Comparison of ENCODE assay signal across 9 mouse cellular contexts in genomic region chr17:34564796-34565195, GRCm38 (mm10). TPM values are rescaled to one million over a fixed set of nuclear protein-coding genes. Genes with fewer than 3 reads are reported as not detected.
A peak's percentile ranks its signal among the peaks of the same experiment; 100 is the strongest.
DNase-seq lines count a peak whose midpoint lies in the region; ATAC-seq and TF ChIP-seq lines count a peak whose summit lies in the region.
"Had no signal": no experiment of that assay in that cellular context is flagged by ENCODE, and none has a peak within 500 bp of the region (broad histone marks: within the 10 kb centered on the region; RNA-seq: fewer than 3 reads in every experiment).

No protein-coding gene starts in this region.

- peaks cover 8% of the 10 kb centered on the region for H3K4me1 ChIP-seq in neural tube, embryonic 13.5 days (replicated peaks)

- H3K27me3 ChIP-seq in neural tube, embryonic 13.5 days, result no peaks in the 10 kb centered on the region

- no peak overlapping the region for H3K9ac ChIP-seq in neural tube, embryonic 13.5 days

- no peak for TF ChIP-seq CTCF in left cerebral cortex, adult 2 months (IDR thresholded peaks at IDR 0.05)

- ATAC-seq in neural tube, embryonic 13.5 days (ENCODE audit: low read depth), result peak; percentile 38; the same call in 1 of the 2 replicates

- H3K4me3 ChIP-seq in left cerebral cortex, adult 2 months, result peak overlapping the region; percentile 31
- 0 out of 2 replicates have a peak overlapping the region, but pooled peaks have one; percentile 2 for H3K4me3 ChIP-seq in neural tube, embryonic 13.5 days

- no peaks in the 10 kb centered on the region for H3K9me3 ChIP-seq in neural tube, embryonic 13.5 days
- H3K9me3 ChIP-seq: G1E had no signal

- H3K27ac ChIP-seq in left cerebral cortex, adult 2 months, result peak overlapping the region; percentile 79
- peak overlapping the region; percentile 69 for H3K27ac ChIP-seq in neural tube, embryonic 13.5 days (replicated peaks)

- intact Hi-C loops in left cerebral cortex, adult 2 months (cut with DNase I), result loop anchor here (10.0 kb wide), 1 partner anchor 320 kb away; no protein-coding TSS in a partner anchor
- intact Hi-C loops in heart, postnatal 25 days (cut with DNase I), result no loop called here

- H3K4me2 ChIP-seq in neural tube, embryonic 13.5 days, result peak overlapping the region; percentile 26

- DNase-seq in left cerebral cortex, adult 2 months (ENCODE audit: extremely low spot score in 1 of 2, low spot score in 2 of 2), result no peak
- DNase-seq in left cerebral cortex, adult 18-20 months (ENCODE audit: low spot score in 2 of 2), result no peak
- peak; percentile 71 for DNase-seq in heart, postnatal 25 days (ENCODE audit: low spot score)
- peak; percentile 50 to 71 for DNase-seq in kidney, postnatal 4 days
- DNase-seq in c-Kit-positive CD71-positive TER-119-positive erythroid progenitor cells, embryonic 14.5 days (ENCODE audit: low spot score), result no peak
- DNase-seq in cerebellum, adult 9-11 months, result no peak
- DNase-seq in right cerebral cortex, postnatal 25 days, result no peak

- H3K36me3 ChIP-seq in neural tube, embryonic 13.5 days, result no peaks in the 10 kb centered on the region
- H3K36me3 ChIP-seq: G1E had no signal

- 57% methylated on average over 3 of the region's 3 CpGs for WGBS in neural tube, embryonic 13.5 days

RNA-seq across cellular contexts. Expression of gene Notch4, which starts 0.7 kb away (rescaled TPM):
- total RNA-seq in left cerebral cortex, adult 2 months (2021), result 10 to 100 TPM in 1 of 2 experiments, 1 to 10 TPM in 1; 9.1 to 18.3 TPM
- total RNA-seq in left cerebral cortex, adult 18-20 months (2021), result 1 to 10 TPM; 6.1 to 9.0 TPM
- 10 to 100 TPM; 35.3 to 47.2 TPM for total RNA-seq in heart, postnatal 25 days (2021)
- 5.4 and 9.5 TPM in 2 replicates for polyA plus RNA-seq in neural tube, embryonic 13.5 days (2015; fragmentation: Nextera tagmentation; extraction: Ambion mirVana)

RNA-seq across cellular contexts. Expression of gene Gpsm3, which starts 24.8 kb away (rescaled TPM):
- 1 to 10 TPM; 1.8 to 3.3 TPM for total RNA-seq in left cerebral cortex, adult 2 months (2021)
- 1 to 10 TPM; 2.5 to 3.0 TPM for total RNA-seq in left cerebral cortex, adult 18-20 months (2021)
- total RNA-seq in heart, postnatal 25 days (2021), result 1 to 10 TPM; 4.1 to 4.2 TPM
- 4.8 and 5.3 TPM in 2 replicates for polyA plus RNA-seq in neural tube, embryonic 13.5 days (2015; fragmentation: Nextera tagmentation; extraction: Ambion mirVana)

RNA-seq across cellular contexts. Expression of gene Pbx2, which starts 26.3 kb away (rescaled TPM):
- 10 to 100 TPM; 49.6 to 68.5 TPM for total RNA-seq in left cerebral cortex, adult 2 months (2021)
- 10 to 100 TPM; 58.4 to 64.5 TPM for total RNA-seq in left cerebral cortex, adult 18-20 months (2021)
- 10 to 100 TPM; 17.6 to 17.8 TPM for total RNA-seq in heart, postnatal 25 days (2021)
- 9.2 and 10.2 TPM in 2 replicates for polyA plus RNA-seq in neural tube, embryonic 13.5 days (2015; fragmentation: Nextera tagmentation; extraction: Ambion mirVana)

RNA-seq across cellular contexts. Expression of gene Ager, which starts 32.9 kb away (rescaled TPM):
- total RNA-seq in left cerebral cortex, adult 2 months (2021), result 1 to 10 TPM in 1 of 2 experiments, under 1 TPM in 1; 0.47 to 1.2 TPM
- total RNA-seq in left cerebral cortex, adult 18-20 months (2021), result under 1 TPM; 0.45 to 0.58 TPM
- total RNA-seq in heart, postnatal 25 days (2021), result under 1 TPM in 1 of 2 experiments, not detected in 1; 0.56 TPM
- polyA plus RNA-seq in neural tube, embryonic 13.5 days (2015; fragmentation: Nextera tagmentation; extraction: Ambion mirVana), result 2.0 and 2.2 TPM in 2 replicates

RNA-seq across cellular contexts. Expression of gene Rnf5, which starts 38.7 kb away (rescaled TPM):
- 10 to 100 TPM; 70.7 to 71.5 TPM for total RNA-seq in left cerebral cortex, adult 2 months (2021)
- total RNA-seq in left cerebral cortex, adult 18-20 months (2021), result 10 to 100 TPM; 74.2 to 75.9 TPM
- total RNA-seq in heart, postnatal 25 days (2021), result 10 to 100 TPM; 34.9 to 35.0 TPM
- 260 and 270 TPM in 2 replicates for polyA plus RNA-seq in neural tube, embryonic 13.5 days (2015; fragmentation: Nextera tagmentation; extraction: Ambion mirVana)

Comparison
In these comparisons a context has a peak if more than half of its experiments do, and no peak if none do; other contexts are left out.
1. DNase-seq: peak in heart, postnatal 25 days (single experiment) and kidney, postnatal 4 days (2 of 2); none in left cerebral cortex, adult 2 months (0 of 2), left cerebral cortex, adult 18-20 months (0 of 2), c-Kit-positive CD71-positive TER-119-positive erythroid progenitor cells, embryonic 14.5 days (single experiment), cerebellum, adult 9-11 months (single experiment) and right cerebral cortex, postnatal 25 days (single experiment).